Mouse (Mus musculus) ES-E14 (cell line): Measurements from ENCODE around the gene Lsm4.

ENCODE experiments used
- CHD2 ChIP-seq: IDR thresholded peaks from 2 replicates; pipeline ENCODE4 v1.6.1; 2014; ENCODE audit warnings: mild to moderate bottlenecking, low read depth, low read length, inconsistent platforms
- HCFC1 ChIP-seq: IDR thresholded peaks from 2 replicates; pipeline ENCODE4 v1.6.1; 2012; ENCODE audit warnings: low read length, inconsistent platforms, borderline replicate concordance; ENCODE audit not compliant: insufficient read depth
- MAFK ChIP-seq: IDR thresholded peaks from 2 replicates; pipeline ENCODE4 v1.6.1; 2014; ENCODE audit warnings: mild to moderate bottlenecking, low read depth, low read length, inconsistent platforms; ENCODE audit not compliant: insufficient read depth
- ZNF384 ChIP-seq: IDR thresholded peaks from 2 replicates; pipeline ENCODE4 v1.6.1; 2012; ENCODE audit warnings: low read depth, low read length, inconsistent platforms

DNA sequence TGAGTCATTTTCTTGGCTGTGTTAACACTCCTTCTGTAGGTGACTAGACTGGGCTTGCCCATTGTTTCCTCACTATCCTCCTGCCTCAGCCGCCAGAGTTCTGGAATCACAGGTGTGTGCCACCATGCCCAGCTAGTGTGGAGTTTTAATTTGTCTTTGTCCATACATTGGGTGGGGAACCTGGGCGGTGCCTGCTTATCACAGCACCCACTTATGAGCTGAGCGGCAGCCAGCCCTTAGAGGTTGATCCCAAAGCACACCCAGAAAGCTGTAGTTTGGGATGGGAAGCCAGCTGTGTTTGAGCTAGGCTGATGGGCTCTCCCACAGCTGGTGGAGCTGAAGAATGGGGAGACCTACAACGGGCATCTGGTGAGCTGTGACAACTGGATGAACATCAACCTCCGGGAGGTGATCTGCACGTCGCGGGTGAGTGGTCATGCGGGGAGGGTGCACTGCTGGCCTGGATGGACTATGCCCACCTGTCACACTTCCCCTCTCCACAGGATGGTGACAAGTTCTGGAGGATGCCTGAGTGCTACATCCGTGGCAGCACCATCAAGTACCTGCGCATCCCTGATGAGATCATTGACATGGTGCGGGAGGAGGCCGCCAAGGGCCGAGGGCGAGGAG is 4.5 kb downstream of the Lsm4 start:
- TF ChIP-seq HCFC1 (no peak), CHD2 (no peak), MAFK (no peak), ZNF384 (no peak)
